Mouse (Mus musculus) kidney, postnatal 0 days (tissue): Measurements from ENCODE around the gene Spred3. TPM values are rescaled to one million over a fixed set of nuclear protein-coding genes. Genes with fewer than 3 reads are reported as not detected.
"Not testable (repeated sequence)": the region's sequence is repeated elsewhere in the genome, so short reads cannot be mapped to it uniquely, and the experiment has no call there.

Experiments used
- ATAC-seq: fragments of 200-750 bp; cut with Nextera tagmentation; replicated peaks from 2 replicates; pipeline ENCODE4 v1.8.0; 2017; ENCODE audit warnings: low read depth, moderate number of reproducible peaks, moderate TSS enrichment, moderate library complexity; ENCODE audit not compliant: low FRiP score
- DNase-seq: peaks from one replicate; pipeline ENCODE4 v3.0.0-alpha.2; 2016; ENCODE audit warnings: low spot score
- H3K27ac ChIP-seq: fragments of 300-500 bp; sonication (generic); 2 replicates; pipeline ENCODE4 v1.5.1; 2014; ENCODE audit warnings: mild to moderate bottlenecking
- H3K27me3 ChIP-seq: fragments of 300-500 bp; sonication (generic); 2 replicates; pipeline ENCODE4 v1.6.1; 2014; ENCODE audit warnings: low read length, mixed read lengths; ENCODE audit not compliant: insufficient read depth
- H3K36me3 ChIP-seq: fragments of 300-500 bp; sonication (generic); 2 replicates; pipeline ENCODE4 v1.6.1; 2014; ENCODE audit warnings: low read length, mixed read lengths; ENCODE audit not compliant: insufficient read depth
- H3K4me1 ChIP-seq: fragments of 300-500 bp; sonication (generic); replicated peaks from 2 replicates; pipeline ENCODE4 v1.6.1; 2014; ENCODE audit warnings: antibody characterized with exemption, low read length, mixed read lengths; ENCODE audit not compliant: insufficient read depth
- H3K4me2 ChIP-seq: fragments of 300-500 bp; sonication (generic); 2 replicates; pipeline ENCODE4 v1.6.1; 2014; ENCODE audit warnings: mild to moderate bottlenecking, low read length, moderate library complexity, mixed read lengths
- H3K4me3 ChIP-seq: fragments of 300-500 bp; sonication (generic); replicated peaks from 2 replicates; pipeline ENCODE4 v1.5.1; 2014; ENCODE audit warnings: low read depth, low read length
- H3K9ac ChIP-seq: fragments of 300-500 bp; sonication (generic); 2 replicates; pipeline ENCODE4 v1.6.1; 2014; ENCODE audit warnings: low read depth, low read length
- H3K9me3 ChIP-seq: fragments of 300-500 bp; sonication (generic); replicated peaks from 2 replicates; pipeline ENCODE4 v1.6.1; 2016; ENCODE audit warnings: low read length, inconsistent platforms, mixed read lengths
- CTCF ChIP-seq: IDR thresholded peaks from 2 replicates; pipeline ENCODE4 v1.5.1; 2016; ENCODE audit warnings: antibody characterized with exemption, low read depth, mild to moderate bottlenecking, moderate library complexity
- WGBS: fragments of 180-500 bp; shearing (Covaris S2); extraction: QIAGEN DNeasy Blood & Tissue Kit; methylation state at CpG from one replicate; pipeline ENCODE4 v1.1.7; 2014; 5-methylcytosine and 5-hydroxymethylcytosine counted together
- polyA plus RNA-seq: library from polyadenylated mRNA; unstranded; fragments of >200 nt; fragmentation: Nextera tagmentation; extraction: Ambion mirVana; gene quantifications from 2 replicates; pipeline ENCODE4 v1.2.1, GENCODE M21; 2015

Spred3 gene
- polyA plus RNA-seq, 1 experiment from 2014 or later: 1.6 TPM

DNA sequence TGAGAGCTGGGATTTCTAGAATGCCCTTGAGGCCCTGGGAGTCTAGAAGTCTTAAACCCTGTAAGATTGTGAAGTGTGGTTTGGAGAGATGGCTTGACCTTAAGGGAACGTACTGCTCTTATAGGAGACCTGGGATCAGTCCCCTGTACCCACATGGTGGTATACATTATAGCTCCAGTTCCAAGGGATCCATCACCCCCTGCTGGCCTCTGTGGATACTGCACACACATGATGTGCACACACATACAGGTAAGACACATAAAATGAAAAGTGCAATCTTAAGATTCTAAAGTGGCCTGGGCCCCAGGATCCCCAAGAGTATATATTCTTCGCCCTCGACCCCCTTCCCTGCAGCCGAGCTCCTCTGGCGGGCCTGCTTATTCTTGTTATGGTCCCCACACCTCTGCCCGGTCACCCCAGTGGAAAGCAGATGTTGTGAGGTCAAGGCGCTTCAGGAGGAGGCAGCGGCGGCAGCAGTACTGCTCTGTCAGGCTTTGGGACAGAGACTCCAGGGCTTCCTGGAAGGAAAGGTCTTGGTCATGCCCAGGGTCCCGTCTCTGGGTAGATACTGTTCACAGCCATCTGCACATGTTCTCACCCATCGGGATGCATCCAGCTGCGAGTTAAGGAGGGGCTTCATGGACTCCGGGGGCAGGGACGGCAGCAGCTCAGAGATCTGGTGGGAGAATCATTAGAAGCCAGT, 16.0 kb downstream of the Spred3 start:
- Histone ChIP-seq H3K4me1 (0 out of 2 replicates have a peak, but pooled peaks cover 3% of the 10 kb centered on the region), H3K27ac (no peak overlapping the region), H3K9me3 (no peaks in the 10 kb centered on the region), H3K27me3 (peaks cover 4% of the 10 kb centered on the region; the same call in 1 of the 2 replicates), H3K9ac (no peak overlapping the region), H3K36me3 (no peaks in the 10 kb centered on the region), H3K4me2 (no peak overlapping the region), H3K4me3 (no peak overlapping the region)
- 94% methylated on average over 14 of the region's 14 CpGs for WGBS
- TF ChIP-seq CTCF: no peak; the same call in 1 of the 2 replicates
- DNase-seq: no peak
- no peak for ATAC-seq

DNA sequence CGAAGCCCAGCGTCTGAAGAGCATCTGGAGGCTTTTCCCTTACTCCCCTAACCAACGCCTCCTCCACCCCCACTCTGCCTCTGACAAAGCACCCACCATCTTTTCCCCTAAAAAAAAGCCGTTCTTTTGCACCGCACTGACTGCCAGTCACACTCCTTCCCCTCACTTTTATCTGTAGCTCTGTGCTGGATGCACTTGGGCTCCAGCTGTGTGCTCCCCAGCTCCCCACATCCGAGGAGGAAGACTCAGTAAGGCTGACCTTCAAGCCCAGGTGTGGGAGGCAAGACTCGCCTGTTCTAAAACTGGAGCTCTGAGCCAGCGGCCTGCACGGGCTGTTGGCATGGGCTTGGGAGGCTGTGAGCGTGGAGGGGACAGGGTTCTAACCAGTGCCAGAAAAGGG, 18.7 kb downstream of the Spred3 start:
- Histone ChIP-seq H3K36me3 (no peaks in the 10 kb centered on the region), H3K27me3 (no peaks in the 10 kb centered on the region), H3K27ac (no peak overlapping the region), H3K4me1 (0 out of 2 replicates have a peak, but pooled peaks cover under 1% of the 10 kb centered on the region), H3K4me2 (no peak overlapping the region), H3K9me3 (no peaks in the 10 kb centered on the region), H3K4me3 (no peak overlapping the region), H3K9ac (no peak overlapping the region)
- 57% methylated on average over 10 of the region's 10 CpGs for WGBS
- DNase-seq (no peak), ATAC-seq (no peak)
- TF ChIP-seq CTCF: no peak

- DNase-seq (no peak), ATAC-seq (no peak)
- H3K9me3 ChIP-seq: no peaks in the 10 kb centered on the region
- H3K4me1 ChIP-seq: no peaks in the 10 kb centered on the region
- H3K9ac ChIP-seq: no peak overlapping the region
- no peak for TF ChIP-seq CTCF
- no peaks in the 10 kb centered on the region for H3K36me3 ChIP-seq
- 78% methylated on average over 15 of the region's 15 CpGs for WGBS
- no peak overlapping the region for H3K4me2 ChIP-seq
- no peaks in the 10 kb centered on the region for H3K27me3 ChIP-seq
- no peak overlapping the region for H3K27ac ChIP-seq
- no peak overlapping the region for H3K4me3 ChIP-seq
Observed at GRCm38 (mm10) chr7:29148771-29149170, 21.4 kb downstream of the Spred3 start.

DNA sequence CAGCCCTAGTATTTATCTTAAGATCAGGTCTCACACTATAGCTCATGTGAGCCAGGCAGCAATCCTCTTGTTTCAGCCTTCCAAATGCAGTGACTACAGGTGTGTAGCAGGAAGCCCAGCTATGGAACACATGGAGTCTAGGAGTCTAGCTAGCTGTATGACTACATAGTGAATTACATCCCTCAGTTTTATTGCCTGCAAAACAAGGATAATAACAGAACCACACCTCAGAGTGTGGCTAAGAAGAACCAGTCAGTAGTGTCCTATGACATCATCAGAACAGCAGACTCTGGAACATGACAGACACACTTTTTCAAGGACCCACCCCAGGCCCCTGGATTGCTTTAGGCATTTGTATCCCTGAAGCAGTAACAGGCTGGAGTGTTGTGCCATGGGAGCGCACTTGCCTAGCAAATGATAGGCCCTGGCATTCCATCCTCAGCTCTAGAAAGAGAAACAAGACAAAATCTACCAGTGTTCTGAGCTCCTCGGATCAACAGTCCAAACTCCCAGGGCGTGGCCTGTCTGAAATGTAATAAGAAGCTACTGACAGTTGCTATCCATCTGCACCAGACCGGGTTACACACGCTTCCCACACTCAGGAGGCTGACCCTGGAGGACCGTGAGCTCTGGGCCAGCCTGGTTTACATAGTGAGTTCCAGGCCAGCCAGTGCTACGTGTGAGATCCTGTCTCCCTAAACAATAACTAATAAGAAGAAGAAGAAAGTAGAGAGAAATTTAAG, 23.4 kb downstream of the Spred3 start:
- 67% methylated on average over 7 of the region's 7 CpGs for WGBS
- Histone ChIP-seq H3K36me3 (no peaks in the 10 kb centered on the region), H3K9ac (no peak overlapping the region), H3K4me1 (no peaks in the 10 kb centered on the region), H3K4me3 (no peak overlapping the region), H3K9me3 (no peaks in the 10 kb centered on the region), H3K27ac (no peak overlapping the region), H3K4me2 (no peak overlapping the region), H3K27me3 (no peaks in the 10 kb centered on the region)
- ATAC-seq (no peak), DNase-seq (no peak)
- no peak for TF ChIP-seq CTCF

DNA sequence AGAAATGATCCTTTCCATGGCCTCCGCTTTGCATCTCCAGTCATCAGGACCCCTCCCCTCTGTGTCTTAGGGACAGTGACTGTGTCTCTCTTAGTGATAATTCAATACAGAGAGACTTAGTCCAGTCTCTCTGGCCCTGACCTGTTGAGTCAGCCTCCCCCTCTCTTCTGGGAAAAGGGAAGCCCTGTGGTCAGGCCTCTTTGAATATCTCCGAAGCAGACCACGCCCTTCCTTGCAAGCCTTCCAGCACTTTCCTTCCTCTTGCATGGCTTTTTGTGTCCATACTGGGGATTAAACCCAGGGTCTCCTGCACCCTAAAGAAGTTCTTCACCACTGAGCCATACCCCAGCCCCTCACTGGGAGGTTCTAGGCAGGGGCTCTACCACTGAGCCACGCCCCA, 26.2 kb downstream of the Spred3 start:
- no peaks in the 10 kb centered on the region for H3K9me3 ChIP-seq
- WGBS: 86% methylated on average over 4 of the region's 4 CpGs
- no peaks in the 10 kb centered on the region for H3K27me3 ChIP-seq
- DNase-seq (no peak), ATAC-seq (no peak)
- H3K9ac ChIP-seq: no peak overlapping the region
- no peak overlapping the region for H3K4me2 ChIP-seq
- H3K4me3 ChIP-seq: no peak overlapping the region
- no peaks in the 10 kb centered on the region for H3K36me3 ChIP-seq
- TF ChIP-seq CTCF: no peak
- H3K4me1 ChIP-seq: no peaks in the 10 kb centered on the region
- no peak overlapping the region for H3K27ac ChIP-seq

DNA sequence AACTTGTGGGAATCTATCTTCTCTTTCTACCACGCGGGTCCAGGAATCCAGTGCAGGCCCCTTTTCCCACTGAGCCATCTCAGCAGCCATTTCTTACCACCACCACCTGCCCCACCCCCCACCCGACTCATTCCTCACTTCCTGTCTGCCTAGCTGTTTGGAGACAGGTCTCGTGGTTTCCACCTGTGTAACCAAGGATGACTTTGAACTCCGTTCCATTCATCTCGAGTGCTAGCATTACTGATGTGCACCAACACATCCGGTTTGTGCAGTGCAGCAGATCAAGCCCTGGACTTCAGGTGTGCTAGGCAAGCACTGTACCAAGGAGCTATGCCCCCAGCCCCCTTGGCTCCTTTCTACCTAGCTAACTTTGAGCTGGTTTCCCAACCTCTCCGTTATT, 28.8 kb downstream of the Spred3 start:
- H3K27me3 ChIP-seq: no peaks in the 10 kb centered on the region
- no peaks in the 10 kb centered on the region for H3K9me3 ChIP-seq
- WGBS: 69% methylated on average over 8 of the region's 8 CpGs
- no peaks in the 10 kb centered on the region for H3K36me3 ChIP-seq
- no peak overlapping the region for H3K27ac ChIP-seq
- H3K4me3 ChIP-seq: no peak overlapping the region
- ATAC-seq (no peak), DNase-seq (no peak)
- no peaks in the 10 kb centered on the region for H3K4me1 ChIP-seq
- H3K4me2 ChIP-seq: no peak overlapping the region
- H3K9ac ChIP-seq: no peak overlapping the region
- TF ChIP-seq CTCF: no peak

DNA sequence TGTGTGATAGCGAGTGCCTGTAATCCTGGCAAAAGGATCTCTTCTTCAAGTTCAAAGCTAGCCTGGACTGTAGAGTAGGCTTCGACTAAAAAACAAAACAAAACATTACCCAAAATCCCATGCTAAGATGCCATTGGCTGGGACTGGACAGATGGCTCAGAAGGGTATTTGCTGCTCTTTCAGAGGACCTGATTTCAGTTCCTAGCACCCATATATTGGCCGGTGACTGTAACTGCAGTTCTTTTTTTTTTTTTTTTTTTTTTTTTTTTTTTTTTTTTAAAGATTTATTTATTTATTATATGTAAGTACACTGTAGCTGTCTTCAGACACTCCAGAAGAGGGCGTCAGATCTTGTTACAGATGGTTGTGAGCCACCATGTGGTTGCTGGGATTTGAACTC, 31.0 kb downstream of the Spred3 start:
- not testable (repeated sequence) for H3K4me2 ChIP-seq, DNase-seq, H3K4me1 ChIP-seq, H3K9ac ChIP-seq, H3K36me3 ChIP-seq, H3K4me3 ChIP-seq, H3K27ac ChIP-seq, H3K9me3 ChIP-seq, ATAC-seq, H3K27me3 ChIP-seq
- WGBS: 93% methylated on average over 3 of the region's 4 CpGs
